Mouse (Mus musculus): ENCODE results near the gene Morc1. TPM values are rescaled to one million over a fixed set of nuclear protein-coding genes. Genes with fewer than 3 reads are reported as not detected.

Gene Morc1
- polyA plus RNA-seq, 1 experiment: not detected

- H3K79me2 ChIP-seq (ENCODE audit: control insufficient read depth, insufficient read depth): no peaks in the 10 kb centered on the region
- H3ac ChIP-seq (ENCODE audit: control insufficient read depth, insufficient read length): no peak overlapping the region
- no peaks in the 10 kb centered on the region for H3K36me3 ChIP-seq (ENCODE audit: control insufficient read depth, insufficient read depth)
- no peak overlapping the region for H3K4me2 ChIP-seq (ENCODE audit: low read depth)
- H3K4me3 ChIP-seq: no peak overlapping the region
- no peaks in the 10 kb centered on the region for H3K27me3 ChIP-seq (ENCODE audit: control insufficient read depth, insufficient read depth, insufficient read length)
- TF ChIP-seq POLR2AphosphoS2 (IDR thresholded peaks at IDR 0.05; ENCODE audit: insufficient read length, low read depth): no peak
- TF ChIP-seq CEBPB (IDR thresholded peaks at IDR 0.05; ENCODE audit: insufficient read depth, poor library complexity, severe bottlenecking): no peak
- TF ChIP-seq E2F4 (IDR thresholded peaks at IDR 0.05; ENCODE audit: insufficient read depth): no peak
- TF ChIP-seq MAX (IDR thresholded peaks at IDR 0.05; ENCODE audit: low read depth): no peak
- no peak for TF ChIP-seq REST (IDR thresholded peaks at IDR 0.05; ENCODE audit: insufficient read depth, insufficient read length)
- no peak for TF ChIP-seq MYOD1 (IDR thresholded peaks at IDR 0.05; ENCODE audit: control insufficient read depth in 1 of 3, insufficient read length in 2 of 3, low read depth in 2 of 3)
- no peak for TF ChIP-seq USF1 (IDR thresholded peaks at IDR 0.05; ENCODE audit: low read depth)
- TF ChIP-seq MYOG (IDR thresholded peaks at IDR 0.05; ENCODE audit: control insufficient read depth in 1 of 3, insufficient read depth in 1 of 3, insufficient read length in 2 of 3, low read depth in 2 of 3): no peak
- no peak for TF ChIP-seq TCF12 (IDR thresholded peaks at IDR 0.05; ENCODE audit: insufficient read depth, poor library complexity, severe bottlenecking)
- no peak for TF ChIP-seq TCF3 (IDR thresholded peaks at IDR 0.05; ENCODE audit: insufficient read length, low read depth)
- no peak for TF ChIP-seq SRF (IDR thresholded peaks at IDR 0.05; ENCODE audit: control insufficient read depth, insufficient read length, low read depth)
- TF ChIP-seq POLR2A (IDR thresholded peaks at IDR 0.05; ENCODE audit: insufficient read length, low read depth): no peak
Measured at GRCm38 (mm10) chr16:48403423-48403822, 27.6 kb upstream of the Morc1 start.

GRCm38 (mm10) chr16:48404009-48404408, 27.0 kb upstream of the Morc1 start:
- TF ChIP-seq MYOD1 (IDR thresholded peaks at IDR 0.05; ENCODE audit: control insufficient read depth in 1 of 3, insufficient read length in 2 of 3, low read depth in 2 of 3): no peak
- TF ChIP-seq SRF (IDR thresholded peaks at IDR 0.05; ENCODE audit: control insufficient read depth, insufficient read length, low read depth): no peak
- no peak for TF ChIP-seq E2F4 (IDR thresholded peaks at IDR 0.05; ENCODE audit: insufficient read depth)
- TF ChIP-seq REST (IDR thresholded peaks at IDR 0.05; ENCODE audit: insufficient read depth, insufficient read length): no peak
- no peak for TF ChIP-seq CEBPB (IDR thresholded peaks at IDR 0.05; ENCODE audit: insufficient read depth, poor library complexity, severe bottlenecking)
- TF ChIP-seq MAX (IDR thresholded peaks at IDR 0.05; ENCODE audit: low read depth): no peak
- TF ChIP-seq MYOG (IDR thresholded peaks at IDR 0.05; ENCODE audit: control insufficient read depth in 1 of 3, insufficient read depth in 1 of 3, insufficient read length in 2 of 3, low read depth in 2 of 3): no peak
- TF ChIP-seq POLR2AphosphoS2 (IDR thresholded peaks at IDR 0.05; ENCODE audit: insufficient read length, low read depth): no peak
- TF ChIP-seq USF1 (IDR thresholded peaks at IDR 0.05; ENCODE audit: low read depth): no peak
- no peak for TF ChIP-seq TCF3 (IDR thresholded peaks at IDR 0.05; ENCODE audit: insufficient read length, low read depth)
- TF ChIP-seq POLR2A (IDR thresholded peaks at IDR 0.05; ENCODE audit: insufficient read length, low read depth): no peak
- TF ChIP-seq TCF12 (IDR thresholded peaks at IDR 0.05; ENCODE audit: insufficient read depth, poor library complexity, severe bottlenecking): no peak
- Histone ChIP-seq H3K27me3 (ENCODE audit: control insufficient read depth, insufficient read depth, insufficient read length) (no peaks in the 10 kb centered on the region), H3K79me2 (ENCODE audit: control insufficient read depth, insufficient read depth) (no peaks in the 10 kb centered on the region), H3K4me3 (no peak overlapping the region), H3K4me2 (ENCODE audit: low read depth) (no peak overlapping the region), H3ac (ENCODE audit: control insufficient read depth, insufficient read length) (no peak overlapping the region), H3K36me3 (ENCODE audit: control insufficient read depth, insufficient read depth) (no peaks in the 10 kb centered on the region)

- H3K27me3 ChIP-seq (ENCODE audit: control insufficient read depth, insufficient read depth, insufficient read length): no peaks in the 10 kb centered on the region
- H3ac ChIP-seq (ENCODE audit: control insufficient read depth, insufficient read length): no peak overlapping the region
- no peak for TF ChIP-seq MYOG (IDR thresholded peaks at IDR 0.05; ENCODE audit: control insufficient read depth in 1 of 3, insufficient read depth in 1 of 3, insufficient read length in 2 of 3, low read depth in 2 of 3)
- no peak for TF ChIP-seq SRF (IDR thresholded peaks at IDR 0.05; ENCODE audit: control insufficient read depth, insufficient read length, low read depth)
- TF ChIP-seq TCF12 (IDR thresholded peaks at IDR 0.05; ENCODE audit: insufficient read depth, poor library complexity, severe bottlenecking): no peak
- no peak for TF ChIP-seq E2F4 (IDR thresholded peaks at IDR 0.05; ENCODE audit: insufficient read depth)
- TF ChIP-seq CEBPB (IDR thresholded peaks at IDR 0.05; ENCODE audit: insufficient read depth, poor library complexity, severe bottlenecking): no peak
- no peak for TF ChIP-seq MAX (IDR thresholded peaks at IDR 0.05; ENCODE audit: low read depth)
- TF ChIP-seq REST (IDR thresholded peaks at IDR 0.05; ENCODE audit: insufficient read depth, insufficient read length): no peak
- no peak for TF ChIP-seq USF1 (IDR thresholded peaks at IDR 0.05; ENCODE audit: low read depth)
- no peak for TF ChIP-seq POLR2AphosphoS2 (IDR thresholded peaks at IDR 0.05; ENCODE audit: insufficient read length, low read depth)
- no peaks in the 10 kb centered on the region for H3K79me2 ChIP-seq (ENCODE audit: control insufficient read depth, insufficient read depth)
- no peak overlapping the region for H3K4me2 ChIP-seq (ENCODE audit: low read depth)
- H3K36me3 ChIP-seq (ENCODE audit: control insufficient read depth, insufficient read depth): no peaks in the 10 kb centered on the region
- no peak overlapping the region for H3K4me3 ChIP-seq
Measured at GRCm38 (mm10) chr16:48405674-48406403, 25.2 kb upstream of the Morc1 start.

GRCm38 (mm10) chr16:48409580-48409979, 21.5 kb upstream of the Morc1 start:
- H3K4me2 ChIP-seq (ENCODE audit: low read depth): no peak overlapping the region
- TF ChIP-seq POLR2AphosphoS2 (IDR thresholded peaks at IDR 0.05; ENCODE audit: insufficient read length, low read depth) (no peak), CEBPB (IDR thresholded peaks at IDR 0.05; ENCODE audit: insufficient read depth, poor library complexity, severe bottlenecking) (no peak), MAX (IDR thresholded peaks at IDR 0.05; ENCODE audit: low read depth) (no peak)
- H3K27me3 ChIP-seq (ENCODE audit: control insufficient read depth, insufficient read depth, insufficient read length): no peaks in the 10 kb centered on the region
- no peaks in the 10 kb centered on the region for H3K36me3 ChIP-seq (ENCODE audit: control insufficient read depth, insufficient read depth)
- no peak overlapping the region for H3ac ChIP-seq (ENCODE audit: control insufficient read depth, insufficient read length)
- no peaks in the 10 kb centered on the region for H3K79me2 ChIP-seq (ENCODE audit: control insufficient read depth, insufficient read depth)
- H3K4me3 ChIP-seq: no peak overlapping the region

GRCm38 (mm10) chr16:48410125-48410524, 20.9 kb upstream of the Morc1 start:
- H3ac ChIP-seq (ENCODE audit: control insufficient read depth, insufficient read length): no peak overlapping the region
- H3K79me2 ChIP-seq (ENCODE audit: control insufficient read depth, insufficient read depth): no peaks in the 10 kb centered on the region
- no peaks in the 10 kb centered on the region for H3K27me3 ChIP-seq (ENCODE audit: control insufficient read depth, insufficient read depth, insufficient read length)

More at GRCm38 (mm10) chr16:48410125-48410524, 20.9 kb upstream of the Morc1 start:
- Histone ChIP-seq H3K4me2 (ENCODE audit: low read depth) (no peak overlapping the region), H3K4me3 (no peak overlapping the region), H3K36me3 (ENCODE audit: control insufficient read depth, insufficient read depth) (no peaks in the 10 kb centered on the region)
- TF ChIP-seq MYOG (IDR thresholded peaks at IDR 0.05; ENCODE audit: control insufficient read depth in 1 of 3, insufficient read depth in 1 of 3, insufficient read length in 2 of 3, low read depth in 2 of 3): no peak
- no peak for TF ChIP-seq CEBPB (IDR thresholded peaks at IDR 0.05; ENCODE audit: insufficient read depth, poor library complexity, severe bottlenecking)
- TF ChIP-seq REST (IDR thresholded peaks at IDR 0.05; ENCODE audit: insufficient read depth, insufficient read length): no peak
- no peak for TF ChIP-seq MYOD1 (IDR thresholded peaks at IDR 0.05; ENCODE audit: control insufficient read depth in 1 of 3, insufficient read length in 2 of 3, low read depth in 2 of 3)
- no peak for TF ChIP-seq SRF (IDR thresholded peaks at IDR 0.05; ENCODE audit: control insufficient read depth, insufficient read length, low read depth)
- no peak for TF ChIP-seq TCF3 (IDR thresholded peaks at IDR 0.05; ENCODE audit: insufficient read length, low read depth)
- TF ChIP-seq E2F4 (IDR thresholded peaks at IDR 0.05; ENCODE audit: insufficient read depth): no peak
- no peak for TF ChIP-seq POLR2A (IDR thresholded peaks at IDR 0.05; ENCODE audit: insufficient read length, low read depth)
- TF ChIP-seq TCF12 (IDR thresholded peaks at IDR 0.05; ENCODE audit: insufficient read depth, poor library complexity, severe bottlenecking): no peak
- TF ChIP-seq POLR2AphosphoS2 (IDR thresholded peaks at IDR 0.05; ENCODE audit: insufficient read length, low read depth): no peak
- no peak for TF ChIP-seq MAX (IDR thresholded peaks at IDR 0.05; ENCODE audit: low read depth)
- no peak for TF ChIP-seq USF1 (IDR thresholded peaks at IDR 0.05; ENCODE audit: low read depth)
